Mouse (Mus musculus) adrenal gland, adult (tissue): Measurements from ENCODE around the gene Evi2.

Experiments used
- DNase-seq, 2 experiments: peaks; one replicate each; pipeline ENCODE4 v3.0.0; 2022 to 2023; ENCODE audit warnings: low spot score in 1 of 2; ENCODE audit not compliant: inconsistent age in 2 of 2

Gene Evi2

DNA sequence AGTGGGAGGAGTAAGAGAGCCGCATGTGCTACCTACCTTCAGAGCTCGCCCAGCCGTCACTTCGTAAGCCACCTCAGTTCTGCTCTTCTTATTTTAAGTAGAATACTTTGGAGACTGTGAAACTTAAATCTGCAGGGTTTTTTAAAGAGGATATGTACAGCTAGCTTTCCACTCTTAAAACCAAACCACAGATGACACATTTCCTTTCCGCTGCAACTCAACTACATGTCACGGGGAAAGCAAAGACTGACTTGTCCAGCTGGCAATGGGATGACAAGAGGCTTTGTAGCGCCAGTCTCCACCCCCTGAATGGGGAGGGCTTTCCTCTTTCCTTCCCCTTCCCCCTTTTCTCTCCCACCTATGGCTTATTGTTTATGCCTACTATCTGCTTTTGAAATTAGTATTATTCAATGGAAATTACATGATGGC, at the start of gene Evi2, which contains the start of gene Evi2a:
Evi2 (minus strand) TSS at position 257 of the 429 bp plus-strand sequence.
Evi2a (minus strand) TSS at position 277 of the 429 bp plus-strand sequence.
- DNase-seq, result peak in 1 of 2 experiments; percentile 39

- DNase-seq, result peak; percentile 63 to 91
Observed at GRCm38 (mm10) chr11:79577741-79578140, 47.4 kb upstream of the Evi2 start.

GRCm38 (mm10) chr11:79575383-79576073, 45.1 kb upstream of the Evi2 start:
- DNase-seq, result no peak

DNA sequence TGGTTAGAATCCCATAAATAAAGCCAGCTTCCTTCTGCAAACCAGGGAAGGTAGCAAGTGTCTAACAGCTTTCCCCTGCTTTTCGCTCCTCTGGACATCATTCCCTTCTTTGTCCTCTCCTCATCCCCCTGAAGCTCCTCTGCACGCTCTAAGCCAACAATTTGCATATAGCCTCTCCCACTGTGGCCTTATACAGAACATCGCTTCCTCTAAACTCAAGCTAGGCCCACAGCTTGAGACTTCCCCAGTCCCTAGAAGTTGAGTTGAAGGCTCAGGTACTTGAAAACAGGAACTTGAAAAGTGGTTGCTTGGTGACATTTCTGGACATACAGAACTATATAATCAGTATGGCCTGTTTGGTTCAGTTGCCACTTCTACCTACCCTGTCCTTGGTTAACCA, 43.4 kb upstream of the Evi2 start:
- DNase-seq, result no peak

- no peak for DNase-seq
Observed at GRCm38 (mm10) chr11:79570319-79570718, 39.9 kb upstream of the Evi2 start.

DNA sequence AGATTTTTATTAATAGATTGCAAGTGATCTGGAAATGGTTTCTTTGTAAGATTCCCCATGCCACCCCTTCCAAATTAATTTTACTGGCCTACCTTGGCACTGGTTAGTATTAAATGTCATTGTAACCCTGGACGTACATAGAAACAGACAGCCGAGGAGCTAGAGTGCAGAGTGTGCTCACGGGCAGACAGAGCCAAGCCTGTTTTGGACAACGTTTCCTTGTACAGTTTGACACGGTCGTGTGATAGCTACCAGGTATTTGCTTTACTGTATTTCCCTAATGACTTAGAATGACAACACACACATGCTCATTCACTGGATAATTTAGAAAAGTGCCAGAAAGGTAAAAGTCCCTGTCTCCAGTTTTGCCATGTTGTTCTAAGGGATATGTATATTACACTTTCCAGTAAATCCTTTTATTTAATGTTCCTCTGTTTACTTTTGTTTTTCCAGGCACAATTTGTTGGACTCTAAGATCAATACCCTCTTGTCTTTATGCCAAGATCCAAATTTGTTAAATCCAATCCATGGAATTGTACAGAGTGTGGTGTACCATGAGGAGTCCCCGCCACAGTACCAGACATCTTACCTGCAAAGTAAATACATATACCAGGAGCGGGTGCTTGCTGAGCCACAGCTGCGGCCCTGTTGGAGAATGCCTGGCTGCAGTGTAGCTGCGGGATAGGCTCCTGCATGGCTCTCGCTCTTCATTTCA, 38.0 kb upstream of the Evi2 start:
- no peak for DNase-seq

DNA sequence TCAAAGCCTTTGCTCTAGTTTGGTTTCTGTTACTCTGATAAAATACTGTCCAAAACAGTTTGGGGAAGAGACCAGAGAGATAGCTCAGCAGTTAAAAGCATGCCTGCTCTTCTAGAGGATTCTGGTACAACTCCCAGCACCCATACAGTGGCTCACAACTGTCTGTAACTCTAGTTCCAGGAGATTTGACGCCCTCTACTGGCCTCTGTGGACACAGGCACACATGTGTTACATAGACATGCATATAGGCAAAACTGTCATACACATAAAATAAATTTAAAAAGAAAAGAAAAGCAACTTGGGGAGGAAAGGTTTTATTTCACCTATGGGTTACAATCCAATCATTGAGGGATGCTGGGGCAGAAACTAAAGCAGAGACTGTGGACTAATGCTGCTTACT, 36.6 kb upstream of the Evi2 start:
- no peak for DNase-seq

GRCm38 (mm10) chr11:79563493-79563892, 33.1 kb upstream of the Evi2 start:
- no peak for DNase-seq

- DNase-seq, result no peak
Observed at GRCm38 (mm10) chr11:79560536-79560935, 30.1 kb upstream of the Evi2 start.

- peak; percentile 13 to 63 for DNase-seq
Observed at GRCm38 (mm10) chr11:79552622-79553021, 22.2 kb upstream of the Evi2 start.

DNA sequence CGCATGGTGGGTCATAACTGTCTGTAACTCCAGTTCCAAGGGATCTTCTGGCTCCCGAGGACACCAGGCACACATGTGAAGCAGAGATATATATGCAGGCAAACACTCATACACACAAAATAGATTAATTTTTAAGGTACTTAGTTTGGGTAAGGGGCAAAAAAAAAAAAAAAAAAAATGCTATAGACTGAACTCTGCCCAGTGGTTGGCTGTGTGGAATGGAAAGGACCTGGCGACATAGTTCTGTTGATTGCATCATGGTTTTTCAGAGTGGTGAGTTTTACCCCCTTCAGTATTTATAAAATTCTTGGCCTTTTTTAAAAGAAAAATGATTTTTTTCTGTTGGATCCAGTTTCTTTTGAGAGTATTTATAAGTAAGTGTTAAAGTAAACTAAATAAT, 5.9 kb upstream of the Evi2 start:
- no peak for DNase-seq

DNA sequence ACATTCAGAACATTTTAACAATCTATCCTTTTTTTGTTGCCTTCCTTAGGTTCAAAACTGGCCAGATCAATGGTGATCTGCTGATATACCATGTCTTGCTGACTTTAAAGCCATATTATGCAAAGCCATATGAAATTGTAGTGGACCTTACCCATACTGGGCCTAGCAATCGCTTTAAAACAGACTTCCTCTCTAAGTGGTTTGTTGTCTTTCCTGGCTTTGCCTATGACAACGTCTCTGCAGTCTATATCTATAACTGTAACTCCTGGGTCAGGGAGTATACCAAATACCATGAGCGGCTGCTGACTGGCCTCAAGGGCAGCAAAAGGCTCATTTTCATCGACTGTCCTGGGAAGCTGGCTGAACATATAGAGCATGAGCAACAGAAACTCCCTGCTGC, 5.2 kb upstream of the Evi2 start:
- no peak for DNase-seq

DNA sequence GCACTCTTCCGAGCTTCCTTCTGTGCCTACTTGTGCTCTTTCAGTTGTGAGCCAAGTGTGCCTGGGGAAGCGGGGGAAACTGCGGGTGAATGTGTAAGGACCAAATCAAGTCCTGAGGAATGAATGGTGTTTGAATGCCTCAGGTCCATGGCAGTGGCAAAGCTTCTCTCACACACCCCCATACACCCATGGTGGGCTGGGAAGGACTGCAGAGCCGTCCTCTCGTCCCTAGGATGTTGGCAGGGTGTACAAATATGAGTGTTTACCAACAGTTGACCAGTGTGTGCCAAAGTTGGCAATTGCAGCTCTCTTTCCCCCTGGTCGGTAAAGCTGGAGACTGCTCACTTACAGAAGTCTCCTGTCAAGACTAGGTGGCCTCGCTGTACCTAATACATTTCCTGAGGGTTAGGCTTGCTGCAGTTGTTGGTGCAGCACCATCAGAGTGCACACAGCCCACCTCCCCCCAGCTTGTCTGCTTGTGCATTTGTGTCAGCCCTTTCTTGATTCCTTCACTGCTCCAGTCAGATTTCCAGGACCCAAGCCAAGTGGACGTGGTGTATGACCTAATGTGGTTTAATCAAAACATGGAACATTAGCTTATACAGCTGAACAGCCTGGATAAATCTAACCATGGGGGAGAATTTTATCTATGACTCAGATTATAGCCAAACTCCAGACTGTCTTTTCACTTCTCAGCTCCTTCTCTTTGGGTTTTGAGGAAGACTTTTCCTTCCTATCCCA, 3.7 kb upstream of the Evi2 start:
- peak; percentile 36 to 55 for DNase-seq

GRCm38 (mm10) chr11:79533311-79533710, 2.9 kb upstream of the Evi2 start:
- DNase-seq, result no peak

DNA sequence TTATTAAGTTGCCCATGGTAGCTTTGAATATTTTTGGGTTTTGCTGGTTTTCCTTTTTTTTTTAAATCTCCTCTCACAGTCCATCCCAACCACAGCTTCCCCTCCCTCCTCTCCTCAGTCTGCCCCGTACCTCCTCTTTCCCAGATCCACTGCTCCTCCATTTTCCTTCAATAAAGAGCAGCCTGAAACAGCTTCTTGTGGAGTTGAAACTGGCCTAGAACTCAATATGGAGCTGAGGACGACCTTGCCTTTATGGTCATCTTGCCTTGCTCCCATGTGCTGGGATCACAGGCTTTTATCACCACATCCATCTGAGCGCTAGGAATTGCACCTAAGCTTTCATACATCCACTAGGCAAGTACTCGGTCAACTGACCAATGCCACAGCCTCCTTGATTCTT, 1.1 kb upstream of the Evi2 start:
- DNase-seq, result no peak

- no peak for DNase-seq
Observed at GRCm38 (mm10) chr11:79530774-79531173, 385 bp upstream of the Evi2 start.

- DNase-seq, result no peak
Observed at GRCm38 (mm10) chr11:79529736-79530135, 653 bp downstream of the Evi2 start.

- no peak for DNase-seq
Observed at GRCm38 (mm10) chr11:79529226-79529625, 1.2 kb downstream of the Evi2 start.

DNA sequence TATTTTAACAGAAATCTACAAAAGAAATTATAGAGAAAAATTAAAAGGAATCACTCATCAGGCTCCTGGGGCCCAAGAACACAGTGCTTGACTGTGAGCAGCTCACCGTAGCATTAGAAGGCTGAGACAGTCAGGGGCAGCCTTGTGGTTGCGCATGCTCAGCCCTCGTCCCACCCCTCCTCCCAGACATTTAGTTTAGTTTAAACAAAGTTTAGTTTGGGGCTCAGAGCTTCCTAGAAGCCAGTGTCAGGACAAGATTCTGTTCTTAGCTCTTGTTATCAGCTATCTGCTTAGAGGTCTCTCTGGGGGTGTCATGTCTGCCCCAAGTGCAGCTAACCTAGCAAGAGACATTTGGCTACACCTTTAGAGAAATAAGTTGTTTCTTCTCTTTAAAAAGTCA, 1.8 kb downstream of the Evi2 start:
- no peak for DNase-seq

DNA sequence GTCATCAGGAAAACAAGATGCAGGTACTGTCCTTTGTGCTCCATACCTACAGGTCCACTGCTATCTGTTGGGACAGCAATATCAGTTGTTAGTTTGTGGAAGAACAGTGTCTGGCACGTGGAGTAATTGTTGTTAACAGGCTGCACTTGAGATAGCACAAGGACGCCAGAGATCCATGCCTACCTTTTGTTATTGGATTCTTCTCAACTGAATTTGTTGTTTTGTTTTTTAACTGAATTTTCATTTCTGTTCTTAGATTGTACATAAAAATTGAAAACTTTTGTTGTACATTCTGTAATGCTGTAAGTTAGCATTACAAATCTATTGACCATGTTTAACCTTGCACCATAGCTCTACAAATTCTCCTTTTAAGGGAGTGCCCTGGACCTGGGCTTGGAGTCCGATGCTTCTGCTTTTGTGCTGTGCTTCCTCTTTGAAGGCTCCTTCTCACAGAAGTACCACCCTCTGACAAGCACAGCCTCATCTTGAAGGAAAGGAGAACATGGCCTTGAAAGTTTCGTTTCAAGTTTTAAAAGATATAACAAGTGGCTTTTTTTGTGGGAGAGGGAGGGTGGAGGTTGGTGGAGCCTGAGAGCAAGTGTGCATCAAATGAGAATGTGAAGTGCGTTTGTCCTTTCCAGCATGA, 2.5 kb downstream of the Evi2 start:
- DNase-seq, result peak in 1 of 2 experiments; percentile 39

GRCm38 (mm10) chr11:79527015-79527738, 3.2 kb downstream of the Evi2 start:
- peak; percentile 31 to 70 for DNase-seq
